Mouse (Mus musculus): ENCODE measurements at regions not wholly inside any gene's neighbourhood (a gene's known extent, or its start where the extent isn't known, plus 50 kb on each side); places are given as distances from the start of the nearest gene placed in this dataset.

DNA sequence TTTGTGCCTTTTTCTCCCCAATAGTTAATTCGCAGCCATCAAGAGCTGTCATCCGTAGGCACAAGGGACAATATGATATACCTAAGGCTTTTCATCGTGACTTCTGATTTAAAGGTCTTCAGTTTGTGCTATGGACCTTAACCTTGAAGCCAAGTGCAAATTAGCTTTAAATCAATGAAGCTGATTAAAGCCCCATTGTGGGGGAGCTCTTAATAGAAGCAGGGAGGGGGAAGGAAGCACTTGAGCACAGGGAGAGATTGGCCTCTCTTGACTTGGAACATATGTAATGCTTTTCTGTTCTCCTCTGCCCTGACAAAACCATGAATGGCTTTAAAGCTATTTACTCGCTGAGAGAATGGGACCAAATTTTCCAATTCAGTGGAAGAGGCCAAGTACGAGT lies 154.1 kb upstream of the Id4 start:
- no peak overlapping the region for H3K27ac ChIP-seq (replicated peaks)

DNA sequence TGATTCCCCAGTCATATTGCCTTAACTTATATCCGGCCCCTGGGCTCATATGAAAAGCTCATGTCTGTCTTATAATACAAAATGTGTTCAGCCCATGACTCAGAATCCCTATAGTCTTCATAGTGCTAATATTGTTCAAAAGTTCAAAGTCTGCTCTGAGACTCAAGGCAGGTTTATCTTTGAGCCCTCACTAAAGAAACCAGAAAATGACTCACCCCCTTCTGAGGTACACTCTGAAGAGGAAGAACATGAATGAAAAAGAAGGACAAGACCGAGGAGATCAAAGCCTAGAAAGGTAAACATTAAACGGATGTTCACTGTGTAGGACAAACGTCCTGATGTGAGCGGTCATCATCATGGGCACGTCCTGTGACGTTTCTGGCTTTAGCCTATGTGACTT lies 145.1 kb upstream of the Id4 start:
- Histone ChIP-seq H3K4me3 (ENCODE audit: low read depth, low read length) (no peak overlapping the region), H3K27ac (replicated peaks) (no peak overlapping the region), H3K9ac (ENCODE audit: low read length) (no peak overlapping the region), H3K27me3 (ENCODE audit: control insufficient read depth, insufficient read depth, low read length) (no peaks in the 10 kb centered on the region), H3K4me1 (replicated peaks; ENCODE audit: control insufficient read depth, insufficient read depth) (no peaks in the 10 kb centered on the region), H3K36me3 (ENCODE audit: control insufficient read depth, insufficient read depth, low read length) (no peaks in the 10 kb centered on the region), H3K4me2 (replicated peaks; ENCODE audit: low read depth) (no peak overlapping the region), H3K9me3 (ENCODE audit: control insufficient read depth, low read length) (no peaks in the 10 kb centered on the region)
- TF ChIP-seq EP300 (optimal IDR thresholded peaks at IDR 0.05) (no peak), CTCF (IDR thresholded peaks at IDR 0.05; ENCODE audit: low read depth) (no peak)
- ATAC-seq (ENCODE audit: low FRiP score, low TSS enrichment), result peak; percentile 91
- 54% methylated on average over 7 of the region's 7 CpGs for WGBS
- DNase-seq (ENCODE audit: low spot score), result no peak

More for the DNA sequence above, 154.1 kb upstream of the Id4 start:
- H3K4me3 ChIP-seq (ENCODE audit: low read depth, low read length), result no peak overlapping the region
- H3K27me3 ChIP-seq (ENCODE audit: control insufficient read depth, insufficient read depth, low read length), result no peaks in the 10 kb centered on the region
- TF ChIP-seq EP300 (optimal IDR thresholded peaks at IDR 0.05) (no peak), CTCF (IDR thresholded peaks at IDR 0.05; ENCODE audit: low read depth) (no peak)
- DNase-seq (ENCODE audit: low spot score) (no peak), ATAC-seq (ENCODE audit: low FRiP score, low TSS enrichment) (no peak)
- no peaks in the 10 kb centered on the region for H3K36me3 ChIP-seq (ENCODE audit: control insufficient read depth, insufficient read depth, low read length)
- WGBS, result 77% methylated on average over 5 of the region's 5 CpGs
- H3K9me3 ChIP-seq (ENCODE audit: control insufficient read depth, low read length), result no peaks in the 10 kb centered on the region
- H3K4me2 ChIP-seq (replicated peaks; ENCODE audit: low read depth), result no peak overlapping the region
- H3K9ac ChIP-seq (ENCODE audit: low read length), result no peak overlapping the region
- no peaks in the 10 kb centered on the region for H3K4me1 ChIP-seq (replicated peaks; ENCODE audit: control insufficient read depth, insufficient read depth)

DNA sequence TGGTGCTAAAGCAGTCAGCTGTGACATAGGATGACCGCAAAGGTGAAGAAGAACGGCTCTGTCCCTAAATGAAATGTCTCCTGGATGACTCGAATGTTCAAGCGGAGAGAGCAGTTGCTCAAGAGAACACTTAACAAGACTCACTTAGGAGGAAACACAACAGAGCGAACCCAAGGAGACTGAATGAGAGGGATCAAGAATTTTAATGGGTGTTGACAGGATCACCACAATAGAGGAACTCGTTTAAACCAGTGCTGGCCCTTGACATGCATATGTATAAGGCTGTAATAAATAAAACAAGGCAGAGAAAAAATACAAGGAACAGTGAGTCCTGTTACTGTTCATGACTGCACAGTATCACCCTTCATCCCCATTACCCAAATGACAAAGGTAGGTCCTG lies 134.4 kb upstream of the Id4 start:
- Histone ChIP-seq H3K4me1 (replicated peaks; ENCODE audit: control insufficient read depth, insufficient read depth) (no peaks in the 10 kb centered on the region), H3K27me3 (ENCODE audit: control insufficient read depth, insufficient read depth, low read length) (no peaks in the 10 kb centered on the region), H3K9ac (ENCODE audit: low read length) (no peak overlapping the region), H3K4me3 (ENCODE audit: low read depth, low read length) (no peak overlapping the region), H3K9me3 (ENCODE audit: control insufficient read depth, low read length) (no peaks in the 10 kb centered on the region), H3K27ac (replicated peaks) (no peak overlapping the region), H3K4me2 (replicated peaks; ENCODE audit: low read depth) (no peak overlapping the region), H3K36me3 (ENCODE audit: control insufficient read depth, insufficient read depth, low read length) (no peaks in the 10 kb centered on the region)
- TF ChIP-seq EP300 (optimal IDR thresholded peaks at IDR 0.05) (no peak), CTCF (IDR thresholded peaks at IDR 0.05; ENCODE audit: low read depth) (no peak)
- ATAC-seq (ENCODE audit: low FRiP score, low TSS enrichment), result no peak
- no peak for DNase-seq (ENCODE audit: low spot score)
- 74% methylated on average over 6 of the region's 6 CpGs for WGBS

DNA sequence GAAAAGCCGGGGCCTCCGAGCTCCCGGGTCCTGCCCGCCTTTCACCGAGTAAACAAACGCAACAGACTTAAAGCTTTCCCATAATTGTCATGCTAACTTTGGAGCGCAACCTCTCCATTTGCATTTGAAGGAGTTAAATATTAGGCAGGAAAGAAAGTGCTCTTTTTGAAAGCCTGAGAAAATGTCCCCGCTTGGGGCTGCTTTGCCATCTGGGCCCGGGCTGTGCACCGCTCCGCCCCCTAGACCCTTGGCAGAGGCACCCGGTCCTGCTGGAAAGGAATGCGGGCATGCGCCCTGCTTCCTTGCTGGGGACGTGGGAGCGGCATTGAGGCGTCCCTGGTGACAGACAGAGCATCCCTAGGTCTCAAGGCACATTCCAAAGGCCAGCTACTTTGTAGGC lies 130.3 kb upstream of the Id4 start:
- Histone ChIP-seq H3K4me1 (replicated peaks; ENCODE audit: control insufficient read depth, insufficient read depth) (no peaks in the 10 kb centered on the region), H3K27me3 (ENCODE audit: control insufficient read depth, insufficient read depth, low read length) (no peaks in the 10 kb centered on the region), H3K4me2 (replicated peaks; ENCODE audit: low read depth) (peak overlapping the region; percentile 51), H3K36me3 (ENCODE audit: control insufficient read depth, insufficient read depth, low read length) (no peaks in the 10 kb centered on the region), H3K9me3 (ENCODE audit: control insufficient read depth, low read length) (no peaks in the 10 kb centered on the region), H3K27ac (replicated peaks) (no peak overlapping the region), H3K9ac (ENCODE audit: low read length) (no peak overlapping the region), H3K4me3 (ENCODE audit: low read depth, low read length) (peak overlapping the region; percentile 20)
- WGBS, result 3% methylated on average over 17 of the region's 17 CpGs
- ATAC-seq (ENCODE audit: low FRiP score, low TSS enrichment), result peak; percentile 47; the same call in 1 of the 2 replicates
- TF ChIP-seq CTCF (IDR thresholded peaks at IDR 0.05; ENCODE audit: low read depth) (peak; percentile 31), EP300 (optimal IDR thresholded peaks at IDR 0.05) (no peak)
- DNase-seq (ENCODE audit: low spot score), result peak; percentile 47

DNA sequence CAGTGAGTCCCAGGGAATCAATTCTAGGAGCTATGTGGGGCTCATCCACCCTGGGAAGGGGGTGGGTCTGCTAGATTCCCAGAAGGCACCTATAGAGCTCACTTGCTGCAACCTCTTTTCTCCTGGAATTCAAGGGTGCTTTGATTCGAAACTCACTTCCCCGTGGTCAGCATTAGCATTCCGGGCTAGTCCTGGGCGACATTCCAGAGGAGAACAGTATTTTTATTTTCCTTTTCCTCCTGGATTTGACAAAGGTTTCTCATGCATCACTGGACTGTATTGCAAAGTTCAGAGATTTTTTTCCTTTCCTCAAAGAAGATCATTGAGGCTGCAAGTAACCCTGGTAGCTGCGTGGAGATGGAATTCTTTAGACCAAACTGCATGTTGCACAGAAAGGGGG lies 129.3 kb upstream of the Id4 start:
- TF ChIP-seq CTCF (IDR thresholded peaks at IDR 0.05; ENCODE audit: low read depth), result no peak
- no peak for TF ChIP-seq EP300 (optimal IDR thresholded peaks at IDR 0.05)
- no peak overlapping the region for H3K4me2 ChIP-seq (replicated peaks; ENCODE audit: low read depth)
- H3K9me3 ChIP-seq (ENCODE audit: control insufficient read depth, low read length), result no peaks in the 10 kb centered on the region
- no peak overlapping the region for H3K4me3 ChIP-seq (ENCODE audit: low read depth, low read length)
- no peaks in the 10 kb centered on the region for H3K36me3 ChIP-seq (ENCODE audit: control insufficient read depth, insufficient read depth, low read length)
- ATAC-seq (ENCODE audit: low FRiP score, low TSS enrichment) (no peak), DNase-seq (ENCODE audit: low spot score) (no peak)
- H3K4me1 ChIP-seq (replicated peaks; ENCODE audit: control insufficient read depth, insufficient read depth), result no peaks in the 10 kb centered on the region
- no peak overlapping the region for H3K9ac ChIP-seq (ENCODE audit: low read length)
- WGBS, result 38% methylated on average over 5 of the region's 5 CpGs
- no peaks in the 10 kb centered on the region for H3K27me3 ChIP-seq (ENCODE audit: control insufficient read depth, insufficient read depth, low read length)
- H3K27ac ChIP-seq (replicated peaks), result no peak overlapping the region

DNA sequence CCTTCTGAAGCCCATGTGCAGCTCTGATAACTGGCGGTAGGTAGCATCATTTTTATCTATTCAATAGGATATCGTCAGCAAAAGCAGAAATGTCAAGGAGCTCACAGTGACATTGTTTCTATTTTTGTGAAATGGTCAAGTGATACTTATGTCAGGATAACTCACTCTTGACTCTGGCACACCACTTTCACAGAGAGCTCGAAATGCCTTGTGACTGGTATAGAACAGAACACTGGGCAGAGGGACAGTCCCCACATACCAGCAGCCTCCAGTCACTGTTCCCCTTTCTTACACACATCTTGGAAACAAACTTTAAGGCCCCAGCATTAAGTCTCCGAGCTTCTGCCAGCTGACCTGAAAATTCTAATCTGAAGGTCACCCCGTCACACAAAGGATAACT lies 115.1 kb upstream of the Id4 start:
- H3K27me3 ChIP-seq (ENCODE audit: control insufficient read depth, insufficient read depth, low read length), result no peaks in the 10 kb centered on the region
- H3K4me1 ChIP-seq (replicated peaks; ENCODE audit: control insufficient read depth, insufficient read depth), result no peaks in the 10 kb centered on the region
- H3K36me3 ChIP-seq (ENCODE audit: control insufficient read depth, insufficient read depth, low read length), result no peaks in the 10 kb centered on the region
- H3K4me2 ChIP-seq (replicated peaks; ENCODE audit: low read depth), result no peak overlapping the region
- TF ChIP-seq CTCF (IDR thresholded peaks at IDR 0.05; ENCODE audit: low read depth) (no peak), EP300 (optimal IDR thresholded peaks at IDR 0.05) (no peak)
- ATAC-seq (ENCODE audit: low FRiP score, low TSS enrichment) (no peak), DNase-seq (ENCODE audit: low spot score) (no peak)
- WGBS, result 87% methylated on average over 5 of the region's 5 CpGs
- no peak overlapping the region for H3K4me3 ChIP-seq (ENCODE audit: low read depth, low read length)
- no peak overlapping the region for H3K27ac ChIP-seq (replicated peaks)
- no peak overlapping the region for H3K9ac ChIP-seq (ENCODE audit: low read length)
- H3K9me3 ChIP-seq (ENCODE audit: control insufficient read depth, low read length), result no peaks in the 10 kb centered on the region
